Mouse (Mus musculus) heart, embryonic 15.5 days (tissue): ENCODE data around the gene Gabrp. TPM values are rescaled to one million over a fixed set of nuclear protein-coding genes. Genes with fewer than 3 reads are reported as not detected.

Experiments used
- ATAC-seq: fragments of 200-750 bp; cut with Nextera tagmentation; replicated peaks from 2 replicates; pipeline ENCODE4 v1.8.0; 2017; ENCODE audit warnings: low read depth, moderate TSS enrichment; ENCODE audit not compliant: insufficient number of reproducible peaks, insufficient read depth, low FRiP score
- H3K27ac ChIP-seq: fragments of 300-500 bp; sonication (generic); 2 replicates; pipeline ENCODE4 v1.5.1; 2015; ENCODE audit warnings: mild to moderate bottlenecking, inconsistent platforms
- H3K27me3 ChIP-seq: fragments of 300-500 bp; sonication (generic); 2 replicates; pipeline ENCODE4 v1.6.1; 2015; ENCODE audit warnings: inconsistent platforms
- H3K36me3 ChIP-seq: fragments of 300-500 bp; sonication (generic); 2 replicates; pipeline ENCODE4 v1.6.1; 2015; ENCODE audit warnings: mild to moderate bottlenecking, inconsistent platforms
- H3K4me1 ChIP-seq: fragments of 300-500 bp; sonication (generic); replicated peaks from 2 replicates; pipeline ENCODE4 v1.6.1; 2015; ENCODE audit warnings: inconsistent platforms
- H3K4me2 ChIP-seq: fragments of 300-500 bp; sonication (generic); 2 replicates; pipeline ENCODE4 v1.6.1; 2015; ENCODE audit warnings: inconsistent platforms, mild to moderate bottlenecking, moderate library complexity
- H3K4me3 ChIP-seq: fragments of 300-500 bp; sonication (generic); 2 replicates; pipeline ENCODE4 v1.5.1; 2015; ENCODE audit warnings: mild to moderate bottlenecking, inconsistent platforms
- H3K9ac ChIP-seq: fragments of 300-500 bp; sonication (generic); 2 replicates; pipeline ENCODE4 v1.6.1; 2015; ENCODE audit warnings: mild to moderate bottlenecking, inconsistent platforms
- H3K9me3 ChIP-seq: fragments of 300-500 bp; sonication (generic); replicated peaks from 2 replicates; pipeline ENCODE4 v1.6.1; 2016; ENCODE audit warnings: inconsistent platforms
- WGBS: fragments of 180-500 bp; shearing (Covaris S2); methylation state at CpG from one replicate; pipeline ENCODE4 v1.1.7; 2015; ENCODE audit warnings: mixed read lengths; 5-methylcytosine and 5-hydroxymethylcytosine counted together
- polyA plus RNA-seq: library from polyadenylated mRNA; unstranded; fragments of >200 nt; fragmentation: Nextera tagmentation; extraction: Ambion mirVana; gene quantifications from 2 replicates; pipeline ENCODE4 v1.2.1, GENCODE M21; 2015

Gabrp gene
- polyA plus RNA-seq, 1 experiment from 2014 or later = 0.09 TPM

DNA sequence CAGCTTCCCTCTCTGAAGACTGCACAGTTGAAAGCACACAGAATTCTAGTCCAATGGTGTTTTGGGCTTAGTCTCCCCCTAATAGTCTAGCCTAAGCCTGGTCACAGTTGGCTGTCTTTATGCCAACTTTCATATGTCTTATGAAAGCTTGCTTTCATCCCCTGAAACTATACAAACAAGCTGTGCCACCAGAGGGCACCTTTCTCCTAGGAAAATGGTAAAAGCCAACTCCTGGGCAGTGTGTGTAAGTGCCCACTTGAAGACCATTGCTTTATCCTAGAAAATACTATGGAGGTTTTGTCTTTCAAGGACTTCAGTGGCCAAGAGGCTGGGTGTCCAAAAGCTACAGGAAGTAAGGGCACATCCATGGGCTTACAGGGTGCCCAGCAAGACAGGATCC is 8.3 kb downstream of the Gabrp start:
- H3K27ac ChIP-seq = no peak overlapping the region
- no peak for ATAC-seq
- H3K4me1 ChIP-seq = no peaks in the 10 kb centered on the region
- no peak overlapping the region for H3K4me2 ChIP-seq
- no peaks in the 10 kb centered on the region for H3K27me3 ChIP-seq
- H3K4me3 ChIP-seq = no peak overlapping the region
- no peak overlapping the region for H3K9ac ChIP-seq
- H3K36me3 ChIP-seq = no peaks in the 10 kb centered on the region
- no peaks in the 10 kb centered on the region for H3K9me3 ChIP-seq

DNA sequence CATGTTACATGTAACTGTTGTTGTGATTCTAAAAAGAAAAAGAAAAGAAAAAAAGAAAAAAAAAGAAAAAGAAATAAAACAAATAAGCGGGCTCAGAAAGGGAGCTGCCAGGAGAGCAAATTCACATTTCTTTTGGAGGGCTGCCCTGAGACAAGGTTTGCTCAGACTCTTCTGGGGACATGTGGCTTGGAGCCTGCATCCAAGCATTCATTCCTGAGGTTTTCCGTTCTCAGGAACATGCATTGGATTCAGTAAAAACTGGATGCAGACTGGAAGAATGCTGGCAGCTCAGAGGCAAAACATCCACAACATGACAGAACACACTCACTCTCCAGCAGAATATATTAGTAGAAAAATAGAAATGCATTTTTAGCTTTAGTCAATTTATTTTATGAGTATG is 14.8 kb downstream of the Gabrp start:
- Histone ChIP-seq H3K27ac (no peak overlapping the region), H3K4me3 (no peak overlapping the region), H3K36me3 (no peaks in the 10 kb centered on the region), H3K9ac (no peak overlapping the region), H3K4me1 (no peaks in the 10 kb centered on the region), H3K4me2 (no peak overlapping the region), H3K9me3 (no peaks in the 10 kb centered on the region), H3K27me3 (no peaks in the 10 kb centered on the region)
- ATAC-seq = no peak
- WGBS = 77% methylated on average over 2 of the region's 2 CpGs

DNA sequence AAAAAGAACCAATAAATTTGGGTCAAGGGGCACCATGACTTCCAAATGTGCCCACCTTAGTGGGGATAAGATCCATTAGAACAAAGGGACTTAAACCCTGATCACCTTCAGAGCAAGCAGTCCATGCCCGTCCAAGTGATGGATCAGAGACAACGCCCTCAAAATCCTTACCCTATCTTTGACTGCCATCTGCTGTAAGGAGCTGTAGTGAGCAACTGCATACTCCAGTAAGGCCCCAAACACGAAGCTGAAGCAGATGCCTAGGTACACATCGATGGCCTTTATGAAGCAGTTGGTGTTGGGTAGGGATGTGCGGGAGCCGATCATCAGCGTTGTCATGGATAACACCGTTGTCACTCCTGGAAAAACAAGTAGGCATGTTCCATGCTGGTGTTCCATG is 24.6 kb downstream of the Gabrp start:
- 76% methylated on average over 8 of the region's 8 CpGs for WGBS

DNA sequence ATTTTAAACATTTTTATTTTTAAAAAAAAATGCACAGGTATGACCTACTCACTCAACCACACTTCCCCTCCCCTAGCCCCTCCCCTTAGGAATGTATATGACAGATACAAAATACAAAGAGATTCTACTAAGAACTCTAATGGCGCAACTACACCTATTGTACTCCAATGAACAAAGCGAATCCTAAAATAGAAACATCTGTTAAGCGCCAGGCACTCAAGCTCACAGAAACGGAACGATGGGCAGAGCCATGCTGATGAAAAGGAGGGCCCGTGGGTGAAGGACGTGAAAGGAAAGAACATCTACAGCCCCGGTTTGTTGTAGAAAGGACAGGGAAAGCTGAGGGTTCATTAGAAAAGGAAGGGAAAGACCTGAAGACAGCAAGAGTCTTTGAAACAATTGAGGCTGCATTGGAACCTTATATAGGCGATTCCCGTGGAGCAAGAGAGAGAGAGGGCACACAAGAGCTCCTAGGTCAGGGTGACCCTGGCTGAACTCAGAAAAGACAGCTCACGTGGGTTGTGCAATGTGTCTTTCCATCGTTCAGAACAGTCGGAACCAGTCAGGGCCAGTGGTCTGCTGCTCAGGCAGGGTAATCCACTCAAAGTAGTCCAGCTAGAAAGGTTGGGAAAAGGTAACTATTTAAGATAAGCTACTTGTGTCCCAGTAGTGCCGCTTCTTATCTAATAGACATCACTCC is 27.7 kb downstream of the Gabrp start:
- whole genome bisulfite sequencing = 47% methylated on average over 14 of the region's 14 CpGs
- Histone ChIP-seq H3K4me1 (0 out of 2 replicates have a peak, but pooled peaks cover 3% of the 10 kb centered on the region), H3K9me3 (no peaks in the 10 kb centered on the region), H3K9ac (no peak overlapping the region), H3K27me3 (no peaks in the 10 kb centered on the region), H3K4me3 (no peak overlapping the region), H3K4me2 (peak overlapping the region; percentile 32), H3K36me3 (no peaks in the 10 kb centered on the region), H3K27ac (no peak overlapping the region)
- no peak for ATAC-seq

More for the DNA sequence above, 24.6 kb downstream of the Gabrp start:
- no peaks in the 10 kb centered on the region for H3K9me3 ChIP-seq
- 0 out of 2 replicates have a peak, but pooled peaks cover 3% of the 10 kb centered on the region for H3K4me1 ChIP-seq
- H3K36me3 ChIP-seq = no peaks in the 10 kb centered on the region
- H3K9ac ChIP-seq = no peak overlapping the region
- no peaks in the 10 kb centered on the region for H3K27me3 ChIP-seq
- no peak overlapping the region for H3K27ac ChIP-seq
- no peak for ATAC-seq
- H3K4me3 ChIP-seq = no peak overlapping the region
- no peak overlapping the region for H3K4me2 ChIP-seq

DNA sequence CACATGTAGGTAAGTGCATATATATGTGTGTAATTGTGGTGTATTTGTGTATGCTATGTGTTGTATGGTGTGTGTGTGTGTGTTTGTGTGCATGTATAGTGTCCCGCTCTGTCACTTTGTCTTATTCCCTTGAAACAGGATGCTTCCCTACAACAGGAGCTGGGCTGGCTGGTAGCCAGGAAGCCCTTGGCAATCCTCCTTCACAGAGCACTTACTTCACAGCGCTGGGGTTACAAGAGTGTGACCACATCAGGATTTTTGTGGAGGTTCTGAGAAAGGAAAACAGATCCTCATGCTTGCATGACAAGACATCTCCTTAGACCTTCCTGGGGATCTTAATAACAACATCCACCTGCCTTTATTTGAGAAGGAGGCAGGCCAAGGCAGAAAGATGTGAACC is 31.4 kb downstream of the Gabrp start:
- WGBS = 54% methylated on average over 2 of the region's 2 CpGs
- no peaks in the 10 kb centered on the region for H3K36me3 ChIP-seq
- no peak for ATAC-seq

DNA sequence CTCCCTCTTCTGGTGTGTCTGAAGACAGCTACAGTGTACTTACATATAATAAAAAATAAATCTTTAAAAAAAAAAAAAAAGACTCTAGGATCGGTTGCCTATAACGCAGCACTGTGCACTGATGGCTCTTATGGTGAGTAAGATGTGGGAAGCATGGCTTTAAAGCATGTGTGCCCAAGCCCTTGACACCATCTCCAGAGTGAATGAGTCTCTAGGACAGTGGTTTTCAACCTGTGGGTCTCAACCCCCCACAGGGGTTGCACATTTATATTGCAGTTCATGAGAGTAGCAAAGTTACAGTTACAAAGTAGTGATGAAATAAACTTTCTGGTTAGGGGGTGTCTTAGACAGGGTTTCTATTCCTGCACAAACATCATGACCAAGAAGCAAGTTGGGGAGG is 33.8 kb downstream of the Gabrp start:
- WGBS = 98% methylated on average over 2 of the region's 2 CpGs
- Histone ChIP-seq H3K4me1 (no peaks in the 10 kb centered on the region), H3K27ac (no peak overlapping the region), H3K4me2 (no peak overlapping the region), H3K4me3 (no peak overlapping the region), H3K9me3 (no peaks in the 10 kb centered on the region), H3K27me3 (no peaks in the 10 kb centered on the region), H3K9ac (no peak overlapping the region), H3K36me3 (no peaks in the 10 kb centered on the region)
- no peak for ATAC-seq

More for the DNA sequence above, 31.4 kb downstream of the Gabrp start:
- Histone ChIP-seq H3K4me3 (no peak overlapping the region), H3K27me3 (no peaks in the 10 kb centered on the region), H3K27ac (no peak overlapping the region), H3K9ac (no peak overlapping the region), H3K9me3 (no peaks in the 10 kb centered on the region), H3K4me1 (0 out of 2 replicates have a peak, but pooled peaks cover 3% of the 10 kb centered on the region), H3K4me2 (no peak overlapping the region)

DNA sequence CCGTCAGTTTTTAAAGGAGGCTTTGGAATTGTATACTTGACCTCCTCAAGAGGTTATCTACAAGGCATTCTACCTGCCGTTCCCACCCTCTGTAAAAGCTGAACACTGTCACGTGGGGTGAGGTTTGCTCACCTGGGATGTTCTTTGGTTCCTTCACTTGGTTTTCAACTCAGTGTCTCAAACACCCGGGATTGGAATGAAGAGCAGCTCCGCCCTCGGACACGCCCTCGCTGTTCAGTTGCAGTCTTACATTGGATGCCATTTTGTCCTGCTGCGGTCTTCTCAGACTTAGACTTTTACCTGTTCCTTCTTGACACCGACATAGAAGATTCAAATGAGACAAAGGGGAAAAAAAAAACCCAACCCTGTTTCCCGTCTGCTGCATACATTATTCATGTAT is 34.6 kb downstream of the Gabrp start:
- Histone ChIP-seq H3K36me3 (no peaks in the 10 kb centered on the region), H3K4me3 (no peak overlapping the region), H3K9ac (no peak overlapping the region), H3K27ac (no peak overlapping the region), H3K4me2 (no peak overlapping the region), H3K4me1 (no peaks in the 10 kb centered on the region), H3K9me3 (no peaks in the 10 kb centered on the region), H3K27me3 (no peaks in the 10 kb centered on the region)
- no peak for ATAC-seq
- WGBS = 54% methylated on average over 11 of the region's 11 CpGs

DNA sequence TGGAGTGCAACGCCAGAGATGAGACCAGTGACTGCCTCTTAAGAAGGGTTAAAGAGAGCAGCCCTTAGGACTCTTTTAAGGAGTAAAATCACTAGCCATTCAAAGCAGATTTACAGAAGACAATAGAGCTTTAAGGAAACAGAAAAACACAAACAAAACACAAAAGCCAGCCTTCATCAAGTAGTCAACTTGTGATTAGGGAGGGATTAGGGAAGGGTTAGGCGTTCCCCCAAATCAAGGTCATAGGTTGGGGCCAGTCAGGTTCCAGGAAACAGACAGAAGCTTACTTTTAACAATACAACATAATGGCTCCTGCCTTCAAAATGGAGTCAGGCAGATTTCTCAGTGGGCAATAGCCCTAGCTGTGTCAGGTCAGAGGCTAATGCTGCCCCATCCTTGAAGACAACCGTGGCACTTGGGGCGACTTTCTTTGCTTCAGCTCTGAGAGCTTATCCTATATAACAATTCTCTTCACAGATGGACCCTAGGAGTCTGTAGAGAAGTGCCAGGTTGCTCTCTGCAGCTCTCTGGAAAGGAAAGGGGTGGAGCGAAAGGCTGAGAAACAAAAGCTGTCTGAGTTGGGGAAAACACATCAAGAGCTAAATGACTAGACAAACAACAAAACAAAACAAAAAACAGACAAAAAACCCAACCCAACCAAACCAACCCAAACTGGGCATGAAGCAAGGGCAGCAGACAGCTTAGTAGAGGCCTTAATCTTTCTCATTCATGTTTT is 41.2 kb downstream of the Gabrp start:
- ATAC-seq = no peak

DNA sequence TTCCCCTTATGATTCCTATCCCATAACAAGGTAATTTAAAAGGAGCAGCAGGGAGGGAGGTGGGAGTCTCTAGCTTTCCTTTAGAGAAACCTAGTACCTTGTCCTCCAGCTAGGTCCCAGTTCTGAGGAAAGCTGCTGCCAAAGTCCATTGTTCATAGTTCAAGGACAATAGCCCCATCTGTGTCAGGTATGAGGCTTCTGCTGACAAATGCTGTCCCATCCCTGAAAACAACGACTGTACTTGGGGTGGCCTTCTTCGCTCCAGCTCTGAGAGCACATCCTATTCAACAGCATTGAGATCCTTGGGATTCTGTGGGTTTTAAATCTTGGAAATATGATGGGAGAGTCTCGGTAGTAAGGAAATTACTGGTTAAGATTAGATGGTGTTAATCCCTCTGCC is 42.1 kb downstream of the Gabrp start:
- no peak for ATAC-seq
- no peaks in the 10 kb centered on the region for H3K4me1 ChIP-seq
- no peak overlapping the region for H3K4me2 ChIP-seq
- H3K36me3 ChIP-seq = no peaks in the 10 kb centered on the region
- no peak overlapping the region for H3K4me3 ChIP-seq
- 84% methylated on average over 3 of the region's 3 CpGs for WGBS
- no peak overlapping the region for H3K27ac ChIP-seq
- H3K9me3 ChIP-seq = no peaks in the 10 kb centered on the region
- H3K9ac ChIP-seq = no peak overlapping the region
- H3K27me3 ChIP-seq = no peaks in the 10 kb centered on the region

More for the DNA sequence above, 41.2 kb downstream of the Gabrp start:
- Histone ChIP-seq H3K9ac (no peak overlapping the region), H3K9me3 (no peaks in the 10 kb centered on the region), H3K4me2 (no peak overlapping the region), H3K4me3 (no peak overlapping the region), H3K27ac (no peak overlapping the region), H3K36me3 (no peaks in the 10 kb centered on the region), H3K4me1 (no peaks in the 10 kb centered on the region), H3K27me3 (no peaks in the 10 kb centered on the region)
- WGBS = 80% methylated on average over 5 of the region's 5 CpGs

DNA sequence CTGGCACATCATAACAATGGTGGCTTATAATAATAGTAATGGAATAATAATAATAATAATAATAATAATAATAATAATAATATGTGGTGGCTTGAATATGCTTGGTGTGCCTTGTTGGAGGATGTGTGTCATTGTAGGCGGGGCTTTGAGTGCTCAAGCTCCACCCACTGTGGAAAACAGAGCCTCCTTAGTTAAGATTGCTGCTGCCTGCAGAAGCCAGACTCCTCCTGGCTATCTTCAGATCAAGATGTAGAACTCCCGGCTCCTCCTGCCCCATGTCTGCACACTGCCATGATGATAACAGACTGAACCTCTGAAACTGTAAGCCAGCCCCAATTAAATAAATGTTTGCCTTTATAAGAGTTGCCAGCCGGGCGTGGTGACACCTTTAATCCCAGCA is 44.2 kb downstream of the Gabrp start:
- no peaks in the 10 kb centered on the region for H3K4me1 ChIP-seq
- H3K9me3 ChIP-seq = no peaks in the 10 kb centered on the region
- no peak overlapping the region for H3K9ac ChIP-seq
- no peak overlapping the region for H3K4me3 ChIP-seq
- H3K4me2 ChIP-seq = no peak overlapping the region
- no peak for ATAC-seq
- H3K36me3 ChIP-seq = no peaks in the 10 kb centered on the region
- no peaks in the 10 kb centered on the region for H3K27me3 ChIP-seq
- 84% methylated on average over 4 of the region's 4 CpGs for WGBS
- no peak overlapping the region for H3K27ac ChIP-seq

DNA sequence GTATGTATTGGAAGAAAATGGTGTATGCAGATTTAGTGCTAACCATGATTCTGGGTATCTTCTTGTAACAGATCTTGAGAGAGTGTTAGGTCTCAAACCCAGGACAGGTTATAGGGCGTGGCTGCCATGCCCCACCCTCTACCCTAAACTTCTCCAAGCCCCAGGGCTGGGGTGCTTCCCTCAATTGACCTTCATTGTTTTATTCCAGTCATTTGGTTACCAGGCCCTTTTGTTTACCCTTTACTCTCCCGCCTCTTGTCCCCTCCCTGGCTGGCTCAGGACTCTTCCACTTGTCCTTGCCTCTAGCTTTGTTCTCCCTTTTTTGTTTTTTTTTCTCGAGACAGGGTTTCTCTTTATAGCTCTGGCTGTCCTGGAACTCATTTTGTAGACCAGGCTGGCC is 45.2 kb downstream of the Gabrp start:
- no peaks in the 10 kb centered on the region for H3K9me3 ChIP-seq
- WGBS = 63% methylated on average over 3 of the region's 3 CpGs
- H3K4me1 ChIP-seq = no peaks in the 10 kb centered on the region
- no peaks in the 10 kb centered on the region for H3K27me3 ChIP-seq
- H3K27ac ChIP-seq = no peak overlapping the region
- no peak overlapping the region for H3K9ac ChIP-seq
- no peak for ATAC-seq
- H3K4me2 ChIP-seq = no peak overlapping the region
- no peaks in the 10 kb centered on the region for H3K36me3 ChIP-seq
- H3K4me3 ChIP-seq = no peak overlapping the region

DNA sequence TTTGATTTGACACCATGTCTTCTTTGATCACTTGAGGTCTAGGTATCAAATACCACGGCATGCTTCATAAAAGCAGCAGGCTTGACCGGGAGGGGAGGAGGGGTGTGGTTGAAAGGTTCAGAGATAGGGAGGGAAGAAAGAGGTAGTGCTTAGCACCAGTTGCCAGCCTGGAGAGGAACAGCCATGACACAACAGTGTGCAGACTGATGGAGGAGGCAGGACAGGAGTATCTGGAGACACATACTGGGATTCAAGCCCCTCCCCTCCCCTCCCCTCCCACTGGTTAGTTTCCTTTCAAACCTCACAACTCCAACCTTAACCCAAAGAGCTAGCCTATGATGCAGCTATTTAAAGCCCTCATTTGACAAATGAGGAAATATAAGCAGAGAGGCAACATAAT is 49.2 kb downstream of the Gabrp start:
- no peaks in the 10 kb centered on the region for H3K36me3 ChIP-seq
- no peak overlapping the region for H3K27ac ChIP-seq
- no peaks in the 10 kb centered on the region for H3K27me3 ChIP-seq
- ATAC-seq = no peak
- no peak overlapping the region for H3K9ac ChIP-seq
- no peak overlapping the region for H3K4me3 ChIP-seq
- no peaks in the 10 kb centered on the region for H3K9me3 ChIP-seq
- H3K4me1 ChIP-seq = no peaks in the 10 kb centered on the region
- 51% methylated on average over 2 of the region's 2 CpGs for WGBS
- H3K4me2 ChIP-seq = no peak overlapping the region
